Mouse (Mus musculus) spleen, adult 2 months (tissue): Measurements from ENCODE around the gene Syce3.

Source experiments
- CTCF ChIP-seq: fragments of 200-500 bp; IDR thresholded peaks from 2 replicates; pipeline ENCODE4 v1.5.1; 2011; ENCODE audit warnings: mild to moderate bottlenecking, inconsistent platforms; ENCODE audit not compliant: insufficient read depth, insufficient read length, insufficient replicate concordance; ENCODE audit errors: extremely low read depth
- POLR2A ChIP-seq: fragments of 200-500 bp; IDR thresholded peaks from 2 replicates; pipeline ENCODE4 v1.6.1; 2011; ENCODE audit warnings: low read depth, low read length, inconsistent platforms

GRCm38 (mm10) chr15:89429352-89430221, 19.3 kb upstream of the Syce3 start, which contains the start of the genes C730034F03Rik, Gm44502 and Chkb:
- TF ChIP-seq CTCF (no peak), POLR2A (peak; percentile 21)
